Mouse (Mus musculus): Measurements from ENCODE around the gene Urb1. TPM values are rescaled to one million over a fixed set of nuclear protein-coding genes. Genes with fewer than 3 reads are reported as not detected.

The Urb1 gene
- polyA plus RNA-seq, 1 experiment from 2014 or later, result 12.8 TPM

DNA sequence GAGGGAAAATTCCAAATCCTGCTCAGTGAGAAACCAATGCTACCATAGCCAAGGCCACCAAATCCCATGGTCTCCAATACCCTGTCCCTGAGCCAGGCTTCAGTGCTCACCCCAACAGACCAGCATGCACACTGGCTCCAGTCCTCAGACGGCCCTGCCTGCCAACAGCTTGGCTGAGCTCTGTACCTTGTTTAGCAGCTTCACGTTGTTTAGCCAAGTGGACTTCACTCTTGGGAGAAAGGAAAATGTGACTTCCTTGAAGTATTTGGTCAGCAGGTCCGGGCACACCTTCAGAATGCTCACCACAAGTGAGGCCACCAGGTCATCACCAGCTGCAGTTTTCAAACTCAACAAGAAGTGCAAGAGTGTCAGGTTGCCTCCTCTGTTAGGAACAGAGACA is 17.7 kb downstream of the Urb1 start:
- Histone ChIP-seq H3K4me3 (ENCODE audit: low read depth, low read length) (no peak overlapping the region), H3K9ac (ENCODE audit: low read length) (no peak overlapping the region), H3K36me3 (ENCODE audit: control insufficient read depth, insufficient read depth, low read length) (peaks cover 11% of the 10 kb centered on the region), H3K4me2 (ENCODE audit: low read depth) (no peak overlapping the region), H3K9me3 (ENCODE audit: control insufficient read depth, low read length) (no peaks in the 10 kb centered on the region), H3K27me3 (ENCODE audit: control insufficient read depth, insufficient read depth, low read length) (no peaks in the 10 kb centered on the region), H3K27ac (ENCODE audit: low read depth, low read length) (no peak overlapping the region), H3K4me1 (ENCODE audit: control insufficient read depth, insufficient read depth, low read length) (no peaks in the 10 kb centered on the region)
- ATAC-seq (ENCODE audit: insufficient read depth, low FRiP score, low TSS enrichment), result no peak
- DNase-seq (ENCODE audit: low spot score), result no peak
- WGBS, result 82% methylated on average over 3 of the region's 3 CpGs

DNA sequence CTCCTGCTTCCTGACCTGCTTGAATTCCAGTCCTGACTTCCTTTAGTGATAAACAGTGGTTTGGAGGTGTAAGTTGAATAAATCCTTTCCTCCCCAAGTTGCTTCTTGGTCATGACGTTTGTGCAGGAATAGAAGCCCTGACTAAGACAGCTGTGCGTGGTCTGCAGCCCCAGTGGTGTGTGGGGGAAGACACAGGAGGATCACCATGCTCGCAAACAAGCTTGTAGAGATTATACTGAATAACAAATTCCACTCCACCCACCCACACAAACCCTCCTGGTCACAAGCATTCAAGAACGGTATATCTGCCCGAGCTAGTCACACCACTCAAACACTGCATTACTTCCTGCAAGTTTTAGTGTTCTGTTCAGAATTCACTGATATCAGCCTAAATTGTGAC is 18.1 kb downstream of the Urb1 start:
- DNase-seq (ENCODE audit: low spot score), result no peak
- ATAC-seq (ENCODE audit: insufficient read depth, low FRiP score, low TSS enrichment), result no peak
- Histone ChIP-seq H3K27ac (ENCODE audit: low read depth, low read length) (no peak overlapping the region), H3K36me3 (ENCODE audit: control insufficient read depth, insufficient read depth, low read length) (peaks cover 16% of the 10 kb centered on the region), H3K9me3 (ENCODE audit: control insufficient read depth, low read length) (no peaks in the 10 kb centered on the region), H3K4me3 (ENCODE audit: low read depth, low read length) (no peak overlapping the region), H3K4me1 (ENCODE audit: control insufficient read depth, insufficient read depth, low read length) (no peaks in the 10 kb centered on the region), H3K9ac (ENCODE audit: low read length) (no peak overlapping the region), H3K4me2 (ENCODE audit: low read depth) (no peak overlapping the region), H3K27me3 (ENCODE audit: control insufficient read depth, insufficient read depth, low read length) (no peaks in the 10 kb centered on the region)
- WGBS, result 88% methylated on average over 5 of the region's 5 CpGs

GRCm38 (mm10) chr16:90790946-90791345 is 19.3 kb downstream of the Urb1 start:
- Histone ChIP-seq H3K9me3 (ENCODE audit: control insufficient read depth, low read length) (no peaks in the 10 kb centered on the region), H3K4me1 (ENCODE audit: control insufficient read depth, insufficient read depth, low read length) (no peaks in the 10 kb centered on the region), H3K4me3 (ENCODE audit: low read depth, low read length) (no peak overlapping the region), H3K9ac (ENCODE audit: low read length) (no peak overlapping the region), H3K4me2 (ENCODE audit: low read depth) (no peak overlapping the region), H3K27me3 (ENCODE audit: control insufficient read depth, insufficient read depth, low read length) (no peaks in the 10 kb centered on the region), H3K27ac (ENCODE audit: low read depth, low read length) (no peak overlapping the region), H3K36me3 (ENCODE audit: control insufficient read depth, insufficient read depth, low read length) (peaks cover 16% of the 10 kb centered on the region)
- ATAC-seq (ENCODE audit: insufficient read depth, low FRiP score, low TSS enrichment) (no peak), DNase-seq (ENCODE audit: low spot score) (no peak)
- WGBS, result 94% methylated on average over 6 of the region's 6 CpGs

GRCm38 (mm10) chr16:90788580-90788979 is 21.6 kb downstream of the Urb1 start:
- DNase-seq (ENCODE audit: low spot score) (no peak), ATAC-seq (ENCODE audit: insufficient read depth, low FRiP score, low TSS enrichment) (no peak)
- peaks cover 18% of the 10 kb centered on the region for H3K36me3 ChIP-seq (ENCODE audit: control insufficient read depth, insufficient read depth, low read length)
- no peaks in the 10 kb centered on the region for H3K27me3 ChIP-seq (ENCODE audit: control insufficient read depth, insufficient read depth, low read length)
- H3K9ac ChIP-seq (ENCODE audit: low read length), result no peak overlapping the region
- H3K4me3 ChIP-seq (ENCODE audit: low read depth, low read length), result no peak overlapping the region
- H3K9me3 ChIP-seq (ENCODE audit: control insufficient read depth, low read length), result no peaks in the 10 kb centered on the region
- no peak overlapping the region for H3K4me2 ChIP-seq (ENCODE audit: low read depth)
- WGBS, result 95% methylated on average over 6 of the region's 6 CpGs
- no peaks in the 10 kb centered on the region for H3K4me1 ChIP-seq (ENCODE audit: control insufficient read depth, insufficient read depth, low read length)
- H3K27ac ChIP-seq (ENCODE audit: low read depth, low read length), result no peak overlapping the region

GRCm38 (mm10) chr16:90785257-90785656 is 25.0 kb downstream of the Urb1 start:
- no peak overlapping the region for H3K4me3 ChIP-seq (ENCODE audit: low read depth, low read length)
- DNase-seq (ENCODE audit: low spot score), result no peak
- H3K9ac ChIP-seq (ENCODE audit: low read length), result no peak overlapping the region
- no peaks in the 10 kb centered on the region for H3K4me1 ChIP-seq (ENCODE audit: control insufficient read depth, insufficient read depth, low read length)
- peaks cover 21% of the 10 kb centered on the region for H3K36me3 ChIP-seq (ENCODE audit: control insufficient read depth, insufficient read depth, low read length)
- no peaks in the 10 kb centered on the region for H3K9me3 ChIP-seq (ENCODE audit: control insufficient read depth, low read length)
- no peaks in the 10 kb centered on the region for H3K27me3 ChIP-seq (ENCODE audit: control insufficient read depth, insufficient read depth, low read length)
- H3K27ac ChIP-seq (ENCODE audit: low read depth, low read length), result no peak overlapping the region
- no peak overlapping the region for H3K4me2 ChIP-seq (ENCODE audit: low read depth)
- 91% methylated on average over 4 of the region's 4 CpGs for WGBS
- ATAC-seq (ENCODE audit: insufficient read depth, low FRiP score, low TSS enrichment), result no peak

DNA sequence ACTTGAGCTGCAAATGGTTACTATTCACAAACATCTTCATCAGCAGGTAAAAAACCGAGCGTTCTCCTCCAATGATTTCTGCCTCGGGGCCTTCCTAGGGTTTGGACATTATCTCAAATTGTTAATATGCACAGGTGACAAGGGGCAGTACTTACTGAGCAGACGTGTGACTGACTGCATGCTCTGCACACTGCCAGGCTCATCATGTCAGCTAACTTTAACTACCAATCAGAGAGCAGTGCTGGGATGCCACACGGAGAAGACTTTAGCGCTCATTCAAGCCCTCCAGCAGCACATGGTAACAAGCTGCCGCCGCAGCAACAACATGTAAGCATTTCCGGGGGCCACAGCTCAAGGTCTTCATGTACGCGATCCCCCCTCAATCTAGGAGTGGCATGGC is 26.9 kb downstream of the Urb1 start:
- Histone ChIP-seq H3K27ac (ENCODE audit: low read depth, low read length) (no peak overlapping the region), H3K9me3 (ENCODE audit: control insufficient read depth, low read length) (no peaks in the 10 kb centered on the region), H3K4me1 (ENCODE audit: control insufficient read depth, insufficient read depth, low read length) (no peaks in the 10 kb centered on the region), H3K9ac (ENCODE audit: low read length) (no peak overlapping the region), H3K27me3 (ENCODE audit: control insufficient read depth, insufficient read depth, low read length) (no peaks in the 10 kb centered on the region), H3K4me2 (ENCODE audit: low read depth) (no peak overlapping the region), H3K4me3 (ENCODE audit: low read depth, low read length) (no peak overlapping the region), H3K36me3 (ENCODE audit: control insufficient read depth, insufficient read depth, low read length) (peaks cover 18% of the 10 kb centered on the region)
- DNase-seq (ENCODE audit: low spot score) (no peak), ATAC-seq (ENCODE audit: insufficient read depth, low FRiP score, low TSS enrichment) (no peak)
- 93% methylated on average over 11 of the region's 11 CpGs for WGBS

- no peak overlapping the region for H3K9ac ChIP-seq (ENCODE audit: low read length)
- H3K4me1 ChIP-seq (ENCODE audit: control insufficient read depth, insufficient read depth, low read length), result no peaks in the 10 kb centered on the region
- ATAC-seq (ENCODE audit: insufficient read depth, low FRiP score, low TSS enrichment) (no peak), DNase-seq (ENCODE audit: low spot score) (peak; percentile 15)
- H3K4me2 ChIP-seq (ENCODE audit: low read depth), result no peak overlapping the region
- H3K27me3 ChIP-seq (ENCODE audit: control insufficient read depth, insufficient read depth, low read length), result no peaks in the 10 kb centered on the region
- no peaks in the 10 kb centered on the region for H3K9me3 ChIP-seq (ENCODE audit: control insufficient read depth, low read length)
- H3K4me3 ChIP-seq (ENCODE audit: low read depth, low read length), result no peak overlapping the region
- H3K36me3 ChIP-seq (ENCODE audit: control insufficient read depth, insufficient read depth, low read length), result peaks cover 14% of the 10 kb centered on the region
- WGBS, result 64% methylated on average over 11 of the region's 11 CpGs
- H3K27ac ChIP-seq (ENCODE audit: low read depth, low read length), result no peak overlapping the region
These were observed 30.4 kb downstream of the Urb1 start for GRCm38 (mm10) chr16:90779783-90780182.

GRCm38 (mm10) chr16:90775946-90776520 is 34.2 kb downstream of the Urb1 start:
- no peaks in the 10 kb centered on the region for H3K27me3 ChIP-seq (ENCODE audit: control insufficient read depth, insufficient read depth, low read length)
- WGBS, result 85% methylated on average over 10 of the region's 10 CpGs
- no peaks in the 10 kb centered on the region for H3K4me1 ChIP-seq (ENCODE audit: control insufficient read depth, insufficient read depth, low read length)
- ATAC-seq (ENCODE audit: insufficient read depth, low FRiP score, low TSS enrichment) (no peak), DNase-seq (ENCODE audit: low spot score) (no peak)
- H3K4me3 ChIP-seq (ENCODE audit: low read depth, low read length), result no peak overlapping the region
- H3K36me3 ChIP-seq (ENCODE audit: control insufficient read depth, insufficient read depth, low read length), result peaks cover 16% of the 10 kb centered on the region
- H3K27ac ChIP-seq (ENCODE audit: low read depth, low read length), result no peak overlapping the region
- H3K4me2 ChIP-seq (ENCODE audit: low read depth), result no peak overlapping the region
- H3K9me3 ChIP-seq (ENCODE audit: control insufficient read depth, low read length), result no peaks in the 10 kb centered on the region
- H3K9ac ChIP-seq (ENCODE audit: low read length), result no peak overlapping the region

DNA sequence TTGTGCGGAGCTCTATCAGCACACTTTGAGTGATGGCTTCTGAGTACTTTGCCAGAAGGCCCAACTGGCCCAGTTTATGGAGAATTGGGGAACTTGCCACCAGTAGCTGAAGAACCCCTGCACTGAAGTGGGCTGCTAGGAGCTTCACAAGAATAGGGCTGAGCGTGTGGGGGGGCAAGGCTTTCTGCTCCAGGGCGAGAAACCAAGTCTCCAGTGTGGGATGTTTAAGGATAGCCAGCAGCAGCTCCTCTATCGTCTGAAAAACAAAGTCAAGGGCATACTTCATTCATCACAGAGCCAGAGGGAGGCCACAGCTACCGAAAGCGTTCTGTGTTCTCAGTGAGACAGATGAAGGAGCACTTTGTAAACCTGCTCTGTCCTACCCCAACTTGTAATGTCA is 35.6 kb downstream of the Urb1 start:
- DNase-seq (ENCODE audit: low spot score), result no peak
- ATAC-seq (ENCODE audit: insufficient read depth, low FRiP score, low TSS enrichment), result no peak
- Histone ChIP-seq H3K4me2 (ENCODE audit: low read depth) (no peak overlapping the region), H3K9me3 (ENCODE audit: control insufficient read depth, low read length) (no peaks in the 10 kb centered on the region), H3K36me3 (ENCODE audit: control insufficient read depth, insufficient read depth, low read length) (peaks cover 17% of the 10 kb centered on the region), H3K9ac (ENCODE audit: low read length) (no peak overlapping the region), H3K27me3 (ENCODE audit: control insufficient read depth, insufficient read depth, low read length) (no peaks in the 10 kb centered on the region), H3K4me1 (ENCODE audit: control insufficient read depth, insufficient read depth, low read length) (no peaks in the 10 kb centered on the region), H3K4me3 (ENCODE audit: low read depth, low read length) (no peak overlapping the region), H3K27ac (ENCODE audit: low read depth, low read length) (no peak overlapping the region)
- 86% methylated on average over 6 of the region's 6 CpGs for WGBS

Measured in neural tube, embryonic 11.5 days (tissue).